Mouse (Mus musculus): ENCODE data around the gene Tmem247. TPM values are rescaled to one million over a fixed set of nuclear protein-coding genes. Genes with fewer than 3 reads are reported as not detected.

Tmem247 gene
- total RNA-seq (2014; rRNA removed) (not detected in 2 replicates), polyA plus RNA-seq (2015; fragmentation: Nextera tagmentation; extraction: Ambion mirVana) (not detected in 2 replicates)

- H3K4me3 ChIP-seq (ENCODE audit: low read depth, low read length) = no peak within 1 kb of the TSS
- ATAC-seq = no peak
- H3K4me1 ChIP-seq (ENCODE audit: insufficient read depth) = no peaks in the 10 kb centered on the region
- no peak within 1 kb of the TSS for H3K9ac ChIP-seq
- H3K4me2 ChIP-seq (ENCODE audit: low read depth) = no peak within 1 kb of the TSS
- no peak within 1 kb of the TSS for H3K27ac ChIP-seq (ENCODE audit: low read depth, low read length)
- 90% methylated on average over 10 of the region's 10 CpGs for WGBS
- no peak for TF ChIP-seq CTCF (IDR thresholded peaks at IDR 0.05; ENCODE audit: low read depth)
- no peak for DNase-seq
- no peaks in the 10 kb centered on the region for H3K27me3 ChIP-seq (ENCODE audit: insufficient read depth, low read length)
- no peaks in the 10 kb centered on the region for H3K9me3 ChIP-seq (ENCODE audit: low read length)
- H3K36me3 ChIP-seq (ENCODE audit: insufficient read depth) = no peaks in the 10 kb centered on the region
These were observed at the start of gene Tmem247 for GRCm38 (mm10) chr17:86917048-86917447. Gene Tmem247, plus strand, starts transcription at chr17:86917348.

DNA sequence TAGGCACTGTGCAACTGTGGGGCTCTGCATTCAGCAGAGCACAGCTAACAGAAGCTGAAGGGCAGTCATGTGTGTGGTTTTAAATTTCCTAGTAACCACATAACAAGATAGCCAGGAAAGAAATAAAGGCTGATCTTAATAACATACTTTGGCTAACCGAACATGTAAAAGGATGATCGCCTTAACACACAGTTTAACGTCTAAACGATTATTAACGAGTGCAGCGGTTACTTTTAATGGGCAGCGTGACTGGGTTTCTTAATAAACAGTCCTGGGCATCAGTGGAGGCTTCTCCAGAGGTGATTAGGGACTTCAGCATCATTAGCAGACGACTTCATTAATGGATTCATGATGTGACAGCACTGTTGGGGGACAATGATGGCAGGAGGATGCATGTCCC lies 46.6 kb upstream of the Tmem247 start:
- ATAC-seq = no peak
- TF ChIP-seq CTCF (IDR thresholded peaks at IDR 0.05; ENCODE audit: low read depth) = no peak

DNA sequence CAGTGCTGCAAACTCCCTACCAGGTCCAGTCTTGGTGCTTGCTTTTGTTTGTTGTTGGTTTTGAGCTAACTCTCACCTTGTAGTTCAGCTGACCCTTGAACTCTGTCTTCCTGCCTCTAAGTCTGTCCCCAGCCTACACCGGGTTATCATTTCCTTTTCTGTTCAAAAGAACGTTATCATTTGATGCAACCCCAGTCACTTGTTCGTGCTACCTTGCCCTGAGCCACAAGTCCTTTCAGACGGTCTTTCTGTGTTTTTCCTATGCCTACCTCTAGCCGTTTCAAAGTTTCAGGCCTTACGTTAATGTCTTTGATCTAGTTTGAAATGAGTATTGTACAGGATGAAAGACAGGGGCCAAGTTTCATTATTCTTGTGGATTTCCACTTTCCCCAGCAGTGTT lies 44.5 kb upstream of the Tmem247 start:
- no peaks in the 10 kb centered on the region for H3K36me3 ChIP-seq (ENCODE audit: insufficient read depth)
- no peaks in the 10 kb centered on the region for H3K4me1 ChIP-seq (ENCODE audit: insufficient read depth)
- 79% methylated on average over 6 of the region's 6 CpGs for WGBS
- no peak overlapping the region for H3K4me2 ChIP-seq (ENCODE audit: low read depth)
- ATAC-seq (no peak), DNase-seq (no peak)
- H3K27me3 ChIP-seq (ENCODE audit: insufficient read depth, low read length) = no peaks in the 10 kb centered on the region
- TF ChIP-seq CTCF (IDR thresholded peaks at IDR 0.05; ENCODE audit: low read depth) = no peak
- H3K4me3 ChIP-seq (ENCODE audit: low read depth, low read length) = no peak overlapping the region
- no peak overlapping the region for H3K27ac ChIP-seq (ENCODE audit: low read depth, low read length)
- H3K9me3 ChIP-seq (ENCODE audit: low read length) = no peaks in the 10 kb centered on the region
- no peak overlapping the region for H3K9ac ChIP-seq

More for the DNA sequence above, 46.6 kb upstream of the Tmem247 start:
- H3K4me2 ChIP-seq (ENCODE audit: low read depth) = no peak overlapping the region
- no peak overlapping the region for H3K27ac ChIP-seq (ENCODE audit: low read depth, low read length)
- H3K27me3 ChIP-seq (ENCODE audit: insufficient read depth, low read length) = no peaks in the 10 kb centered on the region
- no peaks in the 10 kb centered on the region for H3K9me3 ChIP-seq (ENCODE audit: low read length)
- 36% methylated on average over 8 of the region's 8 CpGs for WGBS
- DNase-seq = no peak
- no peak overlapping the region for H3K9ac ChIP-seq
- no peak overlapping the region for H3K4me3 ChIP-seq (ENCODE audit: low read depth, low read length)
- no peaks in the 10 kb centered on the region for H3K36me3 ChIP-seq (ENCODE audit: insufficient read depth)
- no peaks in the 10 kb centered on the region for H3K4me1 ChIP-seq (ENCODE audit: insufficient read depth)

DNA sequence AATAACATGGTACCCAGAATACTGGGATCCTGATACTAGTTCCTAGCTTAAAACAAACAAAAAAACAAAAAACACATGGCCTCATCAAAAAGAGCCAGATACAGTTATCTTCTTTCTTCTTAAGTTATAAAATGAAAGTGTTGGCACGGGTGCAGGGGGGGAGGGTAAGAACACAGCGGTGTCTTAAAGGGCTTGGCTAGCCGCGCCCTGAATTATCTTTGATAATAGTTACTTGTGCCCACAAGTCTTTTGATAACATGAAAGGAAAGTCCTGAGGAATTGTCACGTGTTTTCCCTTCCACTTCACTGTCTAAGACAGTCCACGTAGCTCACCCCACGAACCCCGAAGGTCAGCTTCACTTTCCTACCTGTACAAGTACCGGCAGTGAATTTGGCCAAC lies 40.2 kb upstream of the Tmem247 start:
- no peaks in the 10 kb centered on the region for H3K9me3 ChIP-seq (ENCODE audit: low read length)
- H3K27ac ChIP-seq (ENCODE audit: low read depth, low read length) = no peak overlapping the region
- H3K36me3 ChIP-seq (ENCODE audit: insufficient read depth) = no peaks in the 10 kb centered on the region
- H3K27me3 ChIP-seq (ENCODE audit: insufficient read depth, low read length) = no peaks in the 10 kb centered on the region
- WGBS = 86% methylated on average over 9 of the region's 9 CpGs
- ATAC-seq = no peak
- H3K9ac ChIP-seq = no peak overlapping the region
- no peaks in the 10 kb centered on the region for H3K4me1 ChIP-seq (ENCODE audit: insufficient read depth)
- H3K4me2 ChIP-seq (ENCODE audit: low read depth) = no peak overlapping the region
- no peak for DNase-seq
- H3K4me3 ChIP-seq (ENCODE audit: low read depth, low read length) = no peak overlapping the region
- no peak for TF ChIP-seq CTCF (IDR thresholded peaks at IDR 0.05; ENCODE audit: low read depth)

GRCm38 (mm10) chr17:86877747-86878146 lies 39.4 kb upstream of the Tmem247 start:
- ATAC-seq = no peak
- Histone ChIP-seq H3K9me3 (ENCODE audit: low read length) (no peaks in the 10 kb centered on the region), H3K9ac (no peak overlapping the region), H3K36me3 (ENCODE audit: insufficient read depth) (no peaks in the 10 kb centered on the region), H3K27me3 (ENCODE audit: insufficient read depth, low read length) (no peaks in the 10 kb centered on the region), H3K4me3 (ENCODE audit: low read depth, low read length) (no peak overlapping the region), H3K4me1 (ENCODE audit: insufficient read depth) (no peaks in the 10 kb centered on the region), H3K4me2 (ENCODE audit: low read depth) (no peak overlapping the region), H3K27ac (ENCODE audit: low read depth, low read length) (no peak overlapping the region)
- no peak for TF ChIP-seq CTCF (IDR thresholded peaks at IDR 0.05; ENCODE audit: low read depth)
- no peak for DNase-seq
- WGBS = 87% methylated on average over 2 of the region's 2 CpGs

DNA sequence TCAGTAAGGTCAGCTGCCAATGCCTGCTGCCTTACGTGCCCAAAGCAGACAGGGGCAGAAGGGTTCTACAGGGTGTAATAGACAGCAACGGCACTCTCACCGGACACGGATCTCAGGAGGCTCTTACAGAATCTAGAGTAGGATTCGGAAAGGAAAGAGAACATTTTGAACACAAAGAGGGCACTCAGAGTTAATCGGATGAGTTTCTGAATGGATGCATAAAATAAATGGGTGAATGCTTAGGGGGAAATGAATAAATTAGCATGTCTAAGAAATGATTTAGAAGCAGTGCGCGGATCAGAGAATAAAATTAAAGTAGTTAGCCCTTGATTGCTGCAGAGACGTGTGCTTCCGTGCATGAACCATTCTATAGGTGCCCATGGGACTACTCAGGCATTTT lies 37.1 kb upstream of the Tmem247 start:
- whole genome bisulfite sequencing = 16% methylated on average over 10 of the region's 10 CpGs
- no peak overlapping the region for H3K27ac ChIP-seq (ENCODE audit: low read depth, low read length)
- DNase-seq (no peak), ATAC-seq (no peak)
- no peaks in the 10 kb centered on the region for H3K9me3 ChIP-seq (ENCODE audit: low read length)
- H3K27me3 ChIP-seq (ENCODE audit: insufficient read depth, low read length) = no peaks in the 10 kb centered on the region
- H3K9ac ChIP-seq = no peak overlapping the region
- no peak overlapping the region for H3K4me3 ChIP-seq (ENCODE audit: low read depth, low read length)
- no peak for TF ChIP-seq CTCF (IDR thresholded peaks at IDR 0.05; ENCODE audit: low read depth)
- peak overlapping the region; percentile 8; the same call in 1 of the 2 replicates for H3K4me2 ChIP-seq (ENCODE audit: low read depth)
- H3K36me3 ChIP-seq (ENCODE audit: insufficient read depth) = no peaks in the 10 kb centered on the region
- H3K4me1 ChIP-seq (ENCODE audit: insufficient read depth) = no peaks in the 10 kb centered on the region

GRCm38 (mm10) chr17:86880461-86881044 lies 36.6 kb upstream of the Tmem247 start:
- DNase-seq = no peak
- no peak overlapping the region for H3K9ac ChIP-seq
- H3K27ac ChIP-seq (ENCODE audit: low read depth, low read length) = no peak overlapping the region
- no peaks in the 10 kb centered on the region for H3K36me3 ChIP-seq (ENCODE audit: insufficient read depth)
- peak overlapping the region; percentile 8; the same call in 1 of the 2 replicates for H3K4me2 ChIP-seq (ENCODE audit: low read depth)
- no peaks in the 10 kb centered on the region for H3K4me1 ChIP-seq (ENCODE audit: insufficient read depth)
- 91% methylated on average over 4 of the region's 4 CpGs for WGBS
- H3K27me3 ChIP-seq (ENCODE audit: insufficient read depth, low read length) = no peaks in the 10 kb centered on the region
- no peak for ATAC-seq
- no peak overlapping the region for H3K4me3 ChIP-seq (ENCODE audit: low read depth, low read length)
- no peaks in the 10 kb centered on the region for H3K9me3 ChIP-seq (ENCODE audit: low read length)
- TF ChIP-seq CTCF (IDR thresholded peaks at IDR 0.05; ENCODE audit: low read depth) = no peak

All from forebrain, postnatal 0 days (tissue).